Mouse (Mus musculus) E14TG2a.4 (cell line): Measurements from ENCODE around the gene Ltc4s.

ENCODE experiments used
- H3K27me3 ChIP-seq: 2 replicates; pipeline ENCODE4 v1.6.1; 2014; ENCODE audit warnings: low read length, control low read depth; ENCODE audit not compliant: insufficient read depth
- H3K36me3 ChIP-seq: 2 replicates; pipeline ENCODE4 v1.6.1; 2014; ENCODE audit warnings: low read length, control low read depth; ENCODE audit not compliant: insufficient read depth
- H3K4me1 ChIP-seq: replicated peaks from 2 replicates; pipeline ENCODE4 v1.6.1; 2014; ENCODE audit warnings: low read depth, low read length, control low read depth
- H3K4me3 ChIP-seq: replicated peaks from 2 replicates; pipeline ENCODE4 v1.5.1; 2014; ENCODE audit warnings: mild to moderate bottlenecking, low read length
- H3K9me3 ChIP-seq: 2 replicates; pipeline ENCODE4 v1.6.1; 2014; ENCODE audit warnings: low read length, control low read depth
- CTCF ChIP-seq: conservative IDR thresholded peaks from 2 replicates; pipeline ENCODE4 v1.5.1; 2014; ENCODE audit warnings: low read length
- NANOG ChIP-seq: IDR thresholded peaks from 2 replicates; pipeline ENCODE4 v1.6.1; 2014; ENCODE audit warnings: borderline replicate concordance, low read length, mixed read lengths
- POU5F1 ChIP-seq: IDR thresholded peaks from 2 replicates; pipeline ENCODE4 v1.6.1; 2014; ENCODE audit warnings: low read length, borderline replicate concordance

The Ltc4s gene

GRCm38 (mm10) chr11:50192278-50192677 lies 46.1 kb downstream of the Ltc4s start:
- Histone ChIP-seq H3K4me1 (peaks cover 35% of the 10 kb centered on the region), H3K27me3 (no peaks in the 10 kb centered on the region), H3K9me3 (no peaks in the 10 kb centered on the region), H3K4me3 (no peak overlapping the region), H3K36me3 (peaks cover 39% of the 10 kb centered on the region)
- no peak for TF ChIP-seq NANOG
- no peak for TF ChIP-seq POU5F1
- no peak for TF ChIP-seq CTCF

- Histone ChIP-seq H3K27me3 (no peaks in the 10 kb centered on the region), H3K36me3 (peaks cover 30% of the 10 kb centered on the region; the same call in 1 of the 2 replicates), H3K4me3 (no peak overlapping the region), H3K4me1 (peaks cover 35% of the 10 kb centered on the region), H3K9me3 (no peaks in the 10 kb centered on the region)
- no peak for TF ChIP-seq CTCF
- no peak for TF ChIP-seq NANOG
- TF ChIP-seq POU5F1: no peak
Observed at GRCm38 (mm10) chr11:50190362-50190761, 48.1 kb downstream of the Ltc4s start.

GRCm38 (mm10) chr11:50188682-50189081 lies 49.7 kb downstream of the Ltc4s start:
- H3K4me3 ChIP-seq: no peak overlapping the region
- no peaks in the 10 kb centered on the region for H3K27me3 ChIP-seq
- peaks cover 18% of the 10 kb centered on the region for H3K4me1 ChIP-seq
- TF ChIP-seq POU5F1 (no peak), NANOG (no peak), CTCF (no peak)
- H3K36me3 ChIP-seq: peaks cover 24% of the 10 kb centered on the region; the same call in 1 of the 2 replicates
- H3K9me3 ChIP-seq: no peaks in the 10 kb centered on the region
